Mouse (Mus musculus) retina, postnatal 7 days (tissue): Measurements from ENCODE around the gene Cerk.
A peak's percentile ranks its signal among the peaks of the same experiment; 100 is the strongest.
"Not testable (repeated sequence)": the region's sequence is repeated elsewhere in the genome, so short reads cannot be mapped to it uniquely, and the experiment has no call there.

Experiments
- DNase-seq: peaks from one replicate; pipeline ENCODE4 v3.0.0-alpha.2; 2012; ENCODE audit warnings: low read depth, low spot score

Cerk gene

DNA sequence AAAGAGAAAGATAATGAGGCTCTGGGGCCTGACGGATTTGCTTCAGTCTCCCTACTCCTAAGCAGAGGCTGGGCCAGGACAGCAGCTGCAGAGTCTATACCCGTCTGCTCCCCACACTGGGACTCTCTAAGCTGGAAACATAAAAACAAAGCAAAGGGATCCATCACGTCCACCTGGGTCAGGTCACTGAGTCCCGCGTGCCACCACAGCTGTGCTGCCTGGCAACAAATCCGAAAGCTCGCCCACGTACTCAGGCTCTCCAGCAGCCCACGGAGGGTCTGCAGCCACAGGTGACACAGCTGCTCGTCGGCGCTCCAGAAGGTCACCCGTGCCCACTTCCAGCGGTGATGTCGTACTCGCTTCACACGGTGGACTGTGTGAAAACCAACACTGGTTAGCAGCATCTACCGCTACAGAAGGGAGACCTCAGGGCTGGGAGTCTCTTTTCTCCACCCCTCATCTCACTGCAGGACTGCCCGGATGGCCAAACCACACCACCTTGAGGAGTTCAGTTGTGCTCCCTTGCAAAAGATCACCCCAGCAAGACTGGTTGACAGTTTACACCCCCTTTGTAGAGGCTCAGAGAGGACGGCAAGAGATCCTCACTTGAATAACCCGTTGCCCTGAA, 21.1 kb downstream of the Cerk start:
- DNase-seq, result no peak

DNA sequence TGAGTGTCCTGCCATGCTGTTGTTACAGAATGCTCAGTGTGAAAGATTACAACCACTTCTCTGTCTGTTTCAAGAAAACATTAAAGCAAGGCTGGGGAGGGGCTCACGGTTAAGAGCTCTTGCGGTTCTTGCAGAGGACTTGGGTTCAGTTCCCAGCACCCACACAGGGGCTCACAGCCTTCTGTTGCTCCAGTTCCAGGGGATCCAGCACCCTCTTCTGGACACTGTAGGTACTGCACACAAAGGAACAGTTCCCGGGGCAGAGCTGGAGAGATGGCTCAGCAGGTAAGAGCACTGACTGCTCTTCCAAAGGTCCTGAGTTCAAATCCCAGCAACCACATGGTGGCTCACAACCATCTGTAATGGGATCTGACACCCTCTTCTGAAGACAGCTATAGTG, 24.1 kb downstream of the Cerk start:
- not testable (repeated sequence) for DNase-seq

DNA sequence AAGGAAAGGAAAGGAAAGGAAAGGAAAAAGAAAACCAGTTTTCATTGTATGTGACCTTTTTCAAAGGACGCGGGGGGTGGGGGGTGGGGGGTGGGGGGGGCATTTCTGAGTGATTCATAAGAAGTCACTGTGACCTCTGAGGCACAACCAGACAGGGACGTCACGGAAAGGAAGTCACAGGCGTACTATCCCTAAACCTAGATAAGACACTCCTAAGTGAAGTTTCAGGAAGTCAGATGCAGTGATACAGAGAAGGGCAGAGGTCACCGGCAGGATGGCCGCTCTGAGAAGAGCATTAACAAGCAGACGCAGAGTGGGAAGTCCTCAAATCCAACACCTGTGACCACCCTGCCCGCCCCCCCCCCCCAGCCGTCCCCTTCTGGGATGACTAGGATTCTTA, 25.0 kb downstream of the Cerk start:
- DNase-seq, result no peak

DNA sequence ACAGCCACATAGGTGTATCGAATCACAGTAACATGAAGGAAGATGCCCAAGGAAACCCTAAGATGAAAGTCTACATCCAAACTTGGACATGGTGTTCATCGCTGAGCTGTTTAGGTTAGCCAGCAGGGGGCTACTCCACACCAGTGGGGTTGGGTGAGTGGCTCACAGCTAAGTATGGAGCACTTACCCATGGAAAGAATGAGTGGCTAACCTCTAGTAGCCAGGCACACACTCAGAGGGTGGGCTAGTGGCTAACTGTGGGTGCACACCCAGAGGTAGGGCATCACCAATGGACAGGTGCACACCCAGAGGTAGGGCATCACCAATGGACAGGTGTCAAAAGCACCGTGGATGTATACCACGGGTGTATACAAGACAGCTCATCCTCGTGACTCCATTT, 26.2 kb downstream of the Cerk start:
- no peak for DNase-seq

DNA sequence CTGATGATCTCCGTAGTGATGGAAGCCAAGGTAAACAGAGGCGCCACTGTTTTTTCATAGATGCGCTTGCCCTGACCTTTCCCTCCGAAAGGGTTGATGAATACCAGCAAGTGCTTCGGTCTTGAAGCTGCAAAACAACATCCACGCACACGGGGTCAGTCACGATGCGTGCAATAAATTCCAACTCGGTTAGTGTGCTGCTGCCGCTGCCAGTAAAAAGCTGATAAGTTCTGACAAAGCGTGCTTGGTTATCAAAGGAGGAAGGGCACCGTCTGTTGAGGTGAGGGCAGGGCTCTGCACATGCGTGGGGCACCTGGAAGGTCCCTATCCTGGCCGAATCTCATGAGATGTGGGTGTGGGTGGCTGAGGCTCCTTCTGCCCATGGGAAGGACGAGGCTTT, 26.8 kb downstream of the Cerk start:
- no peak for DNase-seq

DNA sequence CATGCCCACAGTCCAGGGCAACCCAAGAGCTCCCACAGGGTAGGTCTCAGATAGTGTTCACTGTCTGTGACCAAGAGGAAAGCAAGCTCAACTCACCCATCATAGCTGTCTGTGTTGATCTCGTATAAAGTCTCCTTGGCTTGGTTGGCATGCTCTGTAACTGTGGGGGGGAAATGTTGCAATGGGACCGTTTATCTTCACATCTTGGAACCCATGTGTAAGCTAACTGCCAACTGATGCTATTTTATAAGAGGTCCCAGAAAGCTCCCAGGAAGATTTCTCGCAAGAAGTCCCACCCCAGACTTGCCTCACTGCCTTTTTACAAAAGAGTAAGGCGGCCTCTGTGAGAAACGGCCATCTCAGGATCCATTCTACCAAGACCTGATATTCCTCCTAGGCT, 29.4 kb downstream of the Cerk start:
- no peak for DNase-seq

DNA sequence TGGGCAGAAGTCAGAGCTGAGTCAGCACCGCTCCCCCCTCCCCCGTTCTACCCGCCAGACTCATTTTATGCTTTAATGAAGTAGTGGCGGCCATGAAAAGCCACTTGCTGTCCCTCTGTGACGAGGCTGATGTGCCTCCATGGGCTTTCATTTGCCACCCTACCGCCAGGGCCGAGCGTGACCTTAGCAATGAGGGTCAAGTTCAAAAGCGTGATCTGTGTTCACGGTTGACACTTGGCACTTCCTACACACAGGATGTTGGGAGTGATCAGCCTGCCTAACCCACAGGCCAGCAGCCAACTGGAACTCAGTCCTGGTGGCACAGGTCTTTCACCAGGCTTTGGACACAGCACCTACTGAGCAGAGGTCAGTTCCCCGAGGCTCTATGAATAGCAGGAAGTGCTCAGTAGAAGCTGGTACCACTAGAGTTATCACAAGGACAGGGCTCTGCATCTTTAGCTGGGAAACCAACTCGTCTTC, 32.4 kb downstream of the Cerk start:
- DNase-seq, result no peak

DNA sequence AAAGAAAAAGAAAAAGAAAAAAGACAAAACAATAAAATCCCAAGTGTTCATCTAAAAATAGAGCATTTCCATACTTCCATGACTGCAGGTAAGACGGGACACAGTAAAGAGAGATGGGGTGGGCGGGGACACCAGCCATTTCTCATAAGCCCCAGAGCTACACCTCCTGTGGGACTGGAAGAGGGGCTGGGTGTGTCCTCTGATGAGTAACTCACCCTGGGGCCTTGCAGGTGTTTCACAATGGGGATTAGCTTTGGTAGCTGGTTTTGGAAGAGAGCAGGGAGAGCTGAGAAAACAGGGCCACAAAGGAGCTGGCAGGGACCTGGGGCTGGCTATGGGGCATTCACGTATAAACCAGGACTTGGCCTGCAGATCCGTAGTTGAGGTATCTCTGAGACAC, 35.3 kb downstream of the Cerk start:
- no peak for DNase-seq

DNA sequence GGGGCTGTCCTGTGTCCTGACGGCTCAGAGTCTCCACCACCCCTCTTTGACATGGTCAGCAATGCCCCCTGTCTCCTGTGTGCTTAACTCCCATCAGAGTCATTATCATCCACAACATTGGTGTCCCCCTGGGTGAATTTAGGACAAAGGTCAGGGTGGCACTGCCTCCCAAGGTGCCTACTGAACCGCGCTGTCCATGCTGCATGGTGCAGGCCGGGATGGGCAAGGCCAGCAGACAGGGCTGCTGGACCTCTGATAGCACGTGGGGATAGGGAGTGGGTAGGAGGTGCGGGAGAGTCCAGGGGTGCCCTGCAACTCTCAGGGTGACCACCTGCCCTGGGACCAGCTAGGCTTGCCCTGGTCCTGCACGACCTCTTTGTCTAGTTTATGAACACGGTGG, 39.0 kb downstream of the Cerk start:
- DNase-seq, result no peak

DNA sequence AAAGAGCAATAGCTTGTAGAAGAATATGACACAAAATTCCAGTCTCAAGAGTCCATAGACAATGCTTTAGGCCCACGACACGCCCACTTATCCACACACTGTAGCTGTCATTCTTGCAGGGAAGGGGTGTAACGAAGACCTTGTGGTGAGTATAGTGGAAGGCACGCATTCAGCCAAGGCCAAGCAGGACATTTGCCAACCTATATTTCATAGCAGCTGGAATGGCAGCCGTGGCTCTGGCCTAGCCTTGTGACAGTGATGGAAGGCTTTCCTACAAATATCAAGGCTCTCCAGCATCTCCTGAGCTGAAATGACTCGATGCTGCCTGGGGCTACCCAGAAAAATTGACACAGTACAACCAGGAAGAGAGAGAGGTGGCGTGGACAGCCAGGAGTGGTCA, 40.9 kb downstream of the Cerk start:
- no peak for DNase-seq

DNA sequence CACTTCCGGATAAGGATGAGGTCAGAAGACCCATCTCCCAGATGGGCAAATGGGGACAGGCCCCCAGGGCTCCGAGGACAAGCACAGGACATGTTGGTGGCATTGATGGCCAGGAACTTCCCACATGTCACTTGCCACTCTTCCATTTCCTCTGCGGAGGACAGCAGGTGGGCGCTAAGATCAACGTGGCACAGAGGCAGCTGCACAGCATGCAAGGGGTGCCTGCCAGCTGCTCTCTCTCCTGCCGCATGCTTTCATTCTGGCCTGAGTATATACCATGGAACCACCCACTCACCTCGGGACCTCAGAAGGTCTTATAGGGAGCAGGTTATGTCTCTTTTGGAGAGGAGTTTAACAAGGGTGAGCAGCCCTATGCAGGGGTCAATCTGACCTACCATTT, 41.4 kb downstream of the Cerk start:
- DNase-seq, result no peak

DNA sequence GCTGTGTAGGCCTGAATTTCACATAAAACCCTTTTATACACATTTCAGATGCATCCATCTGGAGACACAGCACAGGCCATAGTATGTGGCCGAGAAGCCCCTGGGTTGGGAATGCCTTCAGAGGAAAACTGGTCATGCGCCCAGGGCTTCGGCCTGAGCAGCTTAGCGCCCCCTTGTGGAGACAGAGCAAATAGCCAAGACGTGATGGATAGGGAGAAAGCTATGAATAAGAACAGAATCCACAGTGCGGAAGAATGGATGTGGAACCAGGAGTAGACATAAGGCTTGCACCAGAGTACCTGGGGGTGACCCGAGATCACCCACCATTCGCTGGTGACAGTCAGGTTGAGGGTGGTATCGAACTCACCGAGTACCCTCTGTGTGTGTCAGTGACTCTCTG, 45.6 kb downstream of the Cerk start:
- DNase-seq, result peak; percentile 52

DNA sequence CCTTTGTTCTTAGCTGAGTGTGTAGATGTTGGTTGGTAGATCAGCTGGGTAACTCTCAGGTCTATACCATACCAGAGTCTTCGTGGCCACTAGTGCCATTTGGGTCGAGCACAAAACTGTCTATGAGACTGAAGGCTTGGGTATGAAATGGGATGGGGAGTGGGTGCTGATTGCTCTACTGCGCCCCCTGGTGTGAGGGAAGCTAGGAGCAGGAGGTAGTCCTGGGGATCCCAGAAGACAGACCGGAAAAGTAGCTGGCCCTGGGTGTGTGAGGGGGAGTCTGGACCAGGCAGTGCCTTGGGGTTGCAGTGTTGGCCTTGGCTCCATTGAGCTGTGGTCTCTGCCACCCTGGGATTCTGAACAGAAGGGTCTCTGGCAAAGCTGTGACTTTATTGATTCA, 48.3 kb downstream of the Cerk start:
- no peak for DNase-seq

DNA sequence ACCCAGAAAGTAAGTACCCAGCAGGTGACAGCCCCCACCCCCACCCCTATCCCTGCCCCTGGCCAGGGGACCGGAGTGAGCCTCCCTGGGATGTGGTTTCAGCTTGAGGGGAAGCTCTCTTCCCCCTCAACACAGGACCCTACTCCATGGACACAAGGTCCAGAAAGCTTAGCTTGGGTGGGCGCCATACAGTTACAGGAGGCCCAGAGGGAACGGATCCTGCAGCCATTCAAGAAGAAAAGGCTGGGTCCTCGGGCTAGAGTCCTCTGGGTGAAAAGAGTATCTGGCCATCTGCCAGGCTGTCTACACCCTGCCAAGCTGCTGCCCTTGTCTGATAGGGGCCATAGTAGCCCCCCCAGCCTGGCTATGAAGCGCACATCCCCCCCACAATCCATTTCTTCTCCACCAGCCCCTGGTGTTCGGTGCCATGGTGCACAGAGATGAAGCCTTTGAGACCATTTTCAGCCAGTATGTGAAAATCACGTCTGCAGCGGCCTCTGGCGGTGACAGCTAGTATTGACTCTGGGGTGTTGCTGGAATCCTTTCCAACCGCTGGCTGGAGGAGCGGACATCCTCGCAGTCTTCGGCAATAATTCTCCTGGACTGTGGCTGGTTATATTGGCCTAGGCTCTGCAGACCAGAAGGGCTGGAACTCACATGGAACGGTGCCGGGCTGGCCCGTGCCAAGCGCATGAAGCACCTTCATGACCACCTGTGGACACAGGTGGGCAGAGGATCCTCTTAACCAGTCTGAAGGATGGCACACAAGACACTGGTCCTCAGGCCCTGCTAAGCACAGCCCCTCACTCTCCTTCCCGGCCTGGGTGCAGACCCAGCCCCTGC, 50.8 kb downstream of the Cerk start:
- peak; percentile 79 for DNase-seq

DNA sequence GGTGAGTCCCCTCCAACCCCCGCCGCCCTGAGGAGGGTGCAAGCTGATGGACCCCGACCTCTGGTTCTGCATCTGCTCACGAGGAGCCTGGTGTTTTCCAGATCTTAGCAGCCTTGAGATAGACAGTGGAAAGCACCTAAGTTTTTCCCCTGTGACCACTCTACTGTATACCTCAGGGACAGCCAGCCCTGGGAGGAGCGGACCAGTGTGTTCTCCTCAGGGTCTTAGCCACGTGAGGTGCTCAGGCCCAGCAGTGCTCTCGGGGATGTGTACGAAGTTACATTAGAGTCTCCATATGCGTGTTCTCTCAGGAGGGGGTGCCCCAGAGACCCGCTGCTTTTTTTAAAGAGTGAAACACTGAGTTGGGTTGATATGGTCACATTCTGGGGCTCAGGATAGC, 55.3 kb downstream of the Cerk start:
- DNase-seq, result no peak

DNA sequence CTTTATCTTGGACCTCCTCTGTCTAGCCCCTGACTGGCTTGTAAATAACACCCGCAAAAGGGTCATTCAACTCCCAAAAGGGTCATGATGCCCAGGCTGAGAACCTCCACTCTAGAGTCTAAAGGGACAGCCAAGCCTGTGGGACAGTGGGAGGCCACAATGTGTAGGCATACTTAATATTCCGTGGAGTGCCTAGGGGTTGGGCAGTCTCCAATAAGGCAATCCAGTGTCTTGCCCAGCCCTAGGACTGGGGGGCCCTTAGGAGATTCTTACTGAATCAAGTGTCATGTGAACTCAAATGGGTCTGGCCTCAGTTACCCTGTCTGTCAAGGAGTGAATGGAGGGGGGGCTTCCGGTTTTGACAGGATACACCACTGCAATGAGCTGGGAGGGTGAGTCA, 56.9 kb downstream of the Cerk start:
- no peak for DNase-seq

DNA sequence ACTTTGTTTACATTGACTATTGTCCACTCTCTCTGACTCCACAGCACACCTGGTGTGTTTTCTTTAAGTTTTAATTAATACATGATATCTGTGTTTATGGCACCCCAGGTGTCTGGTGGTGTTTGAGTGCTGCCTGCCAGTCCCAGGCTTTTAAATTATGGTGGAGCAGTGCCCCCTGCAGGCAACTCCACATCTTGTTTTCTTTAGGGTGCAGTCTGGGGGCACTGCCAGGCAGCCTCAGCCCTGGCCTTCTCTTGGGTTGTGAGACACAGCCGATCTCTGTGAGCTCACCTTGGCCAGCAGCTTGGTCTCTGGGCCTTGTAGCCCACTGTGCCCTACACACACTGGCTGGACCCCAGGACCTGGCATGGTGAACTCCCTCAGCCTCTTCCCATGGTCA, 61.6 kb downstream of the Cerk start:
- peak; percentile 65 for DNase-seq

DNA sequence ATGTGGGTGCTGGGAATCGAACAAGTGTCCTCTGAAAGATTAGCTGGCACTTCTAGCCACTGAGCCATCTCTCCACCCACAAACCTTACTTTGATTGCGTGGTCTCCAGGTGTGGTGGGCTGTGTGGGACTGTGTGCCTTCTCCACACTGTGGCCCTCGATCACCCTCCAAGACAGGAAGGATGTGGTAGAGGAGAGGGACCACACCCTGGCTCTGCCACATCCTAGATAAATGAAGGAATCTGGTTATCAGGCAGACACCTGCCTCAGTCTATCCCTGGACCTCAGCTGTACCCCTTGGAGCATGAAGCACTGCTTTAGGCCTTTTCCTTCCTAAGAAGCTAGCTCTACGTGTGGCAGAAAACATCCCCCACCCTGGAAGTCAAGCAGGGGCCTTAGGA, 62.5 kb downstream of the Cerk start:
- no peak for DNase-seq

DNA sequence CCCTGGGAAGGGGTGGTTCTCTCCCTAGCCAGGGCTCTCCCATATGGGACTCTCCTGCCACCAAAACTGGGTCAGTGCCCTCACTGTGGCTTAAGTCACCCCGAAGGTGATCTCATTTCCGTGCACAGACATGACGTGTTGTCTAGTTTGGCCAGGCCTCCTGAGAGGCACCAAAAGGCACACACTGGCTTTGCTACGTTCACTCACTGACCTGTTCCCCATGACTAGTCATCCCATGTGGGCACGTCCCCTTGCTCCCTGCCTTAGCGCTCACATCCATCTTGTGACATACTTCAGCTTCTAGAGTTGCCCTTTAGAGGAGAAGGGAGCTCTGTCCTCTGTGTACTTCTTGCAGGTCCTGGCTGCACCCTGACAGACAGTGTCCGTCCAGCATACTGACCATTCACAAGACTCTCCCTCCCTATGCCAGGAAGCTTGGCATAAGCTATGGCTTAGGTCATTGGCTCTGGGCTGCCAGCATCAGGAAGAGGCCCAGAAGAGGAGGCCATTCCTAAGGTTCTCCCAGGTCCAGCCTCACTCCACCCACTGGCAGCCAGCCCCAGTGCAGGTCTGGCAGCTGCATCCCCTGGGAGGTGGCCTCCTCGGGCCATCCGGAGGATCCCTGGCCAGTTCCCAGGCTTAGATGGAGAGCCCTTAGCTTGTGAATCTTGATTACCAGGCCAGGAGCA, 63.5 kb downstream of the Cerk start:
- DNase-seq, result no peak

DNA sequence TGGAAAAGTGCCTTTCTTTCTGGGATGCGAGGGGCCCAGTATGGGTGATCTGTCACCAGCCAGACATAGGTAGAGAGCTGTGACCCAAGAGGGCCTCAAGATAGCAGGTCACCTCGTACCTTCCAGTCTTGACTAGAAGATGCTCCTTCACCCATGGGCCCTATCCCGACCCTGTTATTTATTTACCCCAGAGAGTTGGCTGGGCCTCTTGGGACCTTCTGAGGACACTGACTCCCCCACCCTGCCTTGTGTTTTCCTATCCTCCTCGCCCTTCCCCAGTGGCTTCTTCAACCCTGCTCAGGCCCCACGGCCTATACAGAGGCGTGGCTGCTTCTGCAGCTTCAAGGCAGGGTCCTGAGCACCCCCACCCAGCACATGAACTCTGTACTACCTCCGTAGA, 66.8 kb downstream of the Cerk start:
- DNase-seq, result no peak

DNA sequence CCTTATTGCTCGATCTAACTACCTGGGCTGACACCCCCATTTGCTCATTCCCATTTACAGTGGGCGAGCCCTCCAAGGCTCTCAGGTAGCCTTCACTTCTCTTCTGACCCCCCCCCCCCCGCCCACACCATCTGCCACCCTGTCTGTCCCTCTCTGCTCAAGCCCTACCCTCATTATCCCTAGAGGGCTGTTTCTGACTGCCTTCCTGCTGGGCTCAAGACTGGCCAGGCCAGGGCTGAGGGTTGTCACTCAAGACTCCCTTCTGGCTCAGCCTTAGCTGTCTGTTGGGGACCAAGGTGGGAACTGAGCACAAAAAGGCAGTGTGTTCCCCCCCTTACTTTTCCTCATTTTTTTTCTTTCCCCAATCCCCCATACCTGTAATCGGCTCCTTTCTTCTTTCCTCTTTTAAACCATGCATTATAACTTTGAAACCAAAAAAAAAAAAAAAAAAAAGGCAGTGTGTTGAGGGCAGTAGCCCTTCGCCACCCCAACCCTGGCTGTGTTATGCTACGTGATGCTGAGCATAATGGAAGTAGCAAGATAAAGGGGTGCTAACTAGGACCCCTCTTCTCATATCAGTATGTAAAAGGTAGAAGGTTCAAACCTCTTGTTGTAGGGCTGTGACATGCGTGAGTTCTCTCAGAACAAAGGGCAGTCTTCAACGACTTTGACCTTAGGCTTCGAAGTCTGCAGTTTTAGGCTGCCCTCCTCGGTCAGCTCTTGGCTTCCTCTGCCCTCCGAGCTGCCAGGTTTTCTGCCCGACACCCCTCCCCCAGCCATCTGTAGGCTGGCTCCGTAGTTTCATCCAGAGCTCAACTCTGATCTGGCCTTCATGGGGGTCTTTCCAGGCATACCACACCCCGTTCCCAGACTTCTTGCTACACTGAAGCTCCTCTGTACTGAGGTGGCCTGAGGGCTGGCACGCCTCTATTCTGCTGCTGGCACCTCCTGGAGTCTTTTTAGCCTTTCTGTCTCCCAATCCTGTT, 68.5 kb downstream of the Cerk start:
- DNase-seq, result no peak

DNA sequence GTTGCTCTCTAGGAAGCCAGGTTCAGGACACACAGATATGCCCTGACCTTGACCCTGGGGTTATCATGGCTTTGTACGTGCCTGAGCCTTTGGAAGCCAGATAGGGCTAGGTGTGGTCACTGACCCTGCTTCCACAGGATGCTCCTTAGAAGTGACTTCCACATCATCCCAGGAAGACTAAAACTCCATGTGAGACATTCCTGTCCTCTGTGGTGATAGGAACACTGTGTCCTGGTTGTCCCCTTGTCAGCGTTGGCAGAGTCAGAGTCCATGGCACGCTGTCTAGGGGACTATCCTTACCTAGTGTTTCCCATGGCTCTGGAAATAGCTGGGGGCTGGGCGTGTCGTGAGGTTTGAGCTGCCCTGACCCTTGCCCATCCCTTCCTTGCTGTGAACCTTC, 69.5 kb downstream of the Cerk start:
- DNase-seq, result no peak
